19 mouse cellular contexts compared by ENCODE assay signal in genomic region chr15:36965743-36966142, GRCm38 (mm10). TPM values are rescaled to one million over a fixed set of nuclear protein-coding genes. Genes with fewer than 3 reads are reported as not detected.
DNase-seq lines count a peak whose midpoint lies in the region; ATAC-seq and TF ChIP-seq lines count a peak whose summit lies in the region.
"Had no signal": no experiment of that assay in that cellular context is flagged by ENCODE, and none has a peak within 500 bp of the region (broad histone marks: within the 10 kb centered on the region; RNA-seq: fewer than 3 reads in every experiment).

No protein-coding gene starts in this region.

- no peaks in the 10 kb centered on the region for H3K9me3 ChIP-seq in MEL (replicated peaks; ENCODE audit: insufficient read depth, low read length)
- H3K9me3 ChIP-seq in midbrain, embryonic 11.5 days (ENCODE audit: control insufficient read depth, low read length): no peaks in the 10 kb centered on the region
- H3K9me3 ChIP-seq: forebrain, embryonic 15.5 days; hindbrain, embryonic 12.5 days; liver, embryonic 15.5 days; lung, embryonic 15.5 days had no signal

- ATAC-seq in hematopoietic stem cell, adult 5-6 weeks (replicated peaks in 1 of 2; ENCODE audit: insufficient read depth in 1 of 2, low FRiP score in 2 of 2, low TSS enrichment in 1 of 2, low read depth in 1 of 2, poor library complexity in 2 of 2, severe bottlenecking in 2 of 2): peak; percentile 12 to 53; a peak in 1 of 4 replicates
- no peak for ATAC-seq in erythroid progenitor cell, adult 5-6 weeks (replicated peaks; ENCODE audit: low FRiP score, poor library complexity, severe bottlenecking)
- no peak for ATAC-seq in midbrain, embryonic 11.5 days (ENCODE audit: low FRiP score)
- no peak for ATAC-seq in frontal cortex, adult (ENCODE audit: low TSS enrichment)
- ATAC-seq: forebrain, embryonic 15.5 days; midbrain, embryonic 16.5 days; Patski had no signal

- no peaks in the 10 kb centered on the region for H3K27me3 ChIP-seq in MEL (ENCODE audit: control insufficient read depth in 1 of 2, insufficient read depth in 2 of 2, low read length in 2 of 2)
- H3K27me3 ChIP-seq in midbrain, embryonic 11.5 days (ENCODE audit: control insufficient read depth, insufficient read depth, low read length): no peaks in the 10 kb centered on the region
- H3K27me3 ChIP-seq: forebrain, embryonic 15.5 days; heart, embryonic 12.5 days; hindbrain, embryonic 12.5 days; lung, embryonic 15.5 days; Patski had no signal

- no peak for TF ChIP-seq RAD21 in MEL (IDR thresholded peaks at IDR 0.05; ENCODE audit: low read depth, low read length)

- no peaks in the 10 kb centered on the region for H3K79me2 ChIP-seq in MEL (ENCODE audit: control insufficient read depth, insufficient read depth, low read length, poor library complexity)

- H3K9ac ChIP-seq in MEL (ENCODE audit: control insufficient read depth, low read depth, low read length, poor library complexity, severe bottlenecking): no peak overlapping the region
- H3K9ac ChIP-seq in midbrain, embryonic 11.5 days (ENCODE audit: low read length): no peak overlapping the region
- H3K9ac ChIP-seq: forebrain, embryonic 15.5 days; heart, embryonic 12.5 days; hindbrain, embryonic 12.5 days; liver, embryonic 15.5 days; lung, embryonic 15.5 days had no signal

- DNase-seq in thymus, postnatal 14 days: peak; percentile 18
- no peak for DNase-seq in thymus, postnatal 36 days
- DNase-seq in MEL (ENCODE audit: low read depth, low spot score): peak; percentile 67
- DNase-seq in midbrain, embryonic 11.5 days (ENCODE audit: low spot score, missing footprints): no peak
- DNase-seq: adrenal gland, adult 8-10 months; heart, adult 11 months; kidney, postnatal 14 days; left cerebral cortex, postnatal 4 days; liver had no signal

- H3K4me2 ChIP-seq in midbrain, embryonic 11.5 days: no peak overlapping the region
- H3K4me2 ChIP-seq: forebrain, embryonic 15.5 days; heart, embryonic 12.5 days; hindbrain, embryonic 12.5 days; liver, embryonic 15.5 days; lung, embryonic 15.5 days had no signal

- H3K27ac ChIP-seq in MEL (ENCODE audit: control insufficient read depth, low read depth, low read length): no peak overlapping the region
- no peak overlapping the region for H3K27ac ChIP-seq in midbrain, embryonic 11.5 days (ENCODE audit: low read depth, low read length)
- H3K27ac ChIP-seq: liver, embryonic 15.5 days; lung, embryonic 15.5 days had no signal

- no peak overlapping the region for H3K4me3 ChIP-seq in MEL (ENCODE audit: control insufficient read depth in 1 of 2, insufficient read depth in 1 of 2, low read depth in 2 of 2, low read length in 2 of 2)
- H3K4me3 ChIP-seq in midbrain, embryonic 11.5 days (ENCODE audit: low read depth, low read length): no peak overlapping the region
- H3K4me3 ChIP-seq: forebrain, embryonic 15.5 days; heart, embryonic 12.5 days; hindbrain, embryonic 12.5 days; liver, embryonic 15.5 days; lung, embryonic 15.5 days had no signal

- H3K36me3 ChIP-seq in MEL (ENCODE audit: control insufficient read depth in 1 of 2, insufficient read depth in 2 of 2, low read length in 2 of 2): peaks cover 0 to 24% of the 10 kb centered on the region in 2 experiments; a peak in 2 of 4 replicates
- H3K36me3 ChIP-seq in midbrain, embryonic 11.5 days (ENCODE audit: control insufficient read depth, insufficient read depth, low read length): no peaks in the 10 kb centered on the region
- H3K36me3 ChIP-seq: forebrain, embryonic 15.5 days; heart, embryonic 12.5 days; hindbrain, embryonic 12.5 days; liver, embryonic 15.5 days; lung, embryonic 15.5 days had no signal

- no peak for TF ChIP-seq POLR2A in MEL (IDR thresholded peaks at IDR 0.05; ENCODE audit: control insufficient read depth in 1 of 2, insufficient read depth in 1 of 2, low read depth in 1 of 2, low read length in 2 of 2, poor library complexity in 1 of 2)

- WGBS in midbrain, embryonic 11.5 days: 88% methylated on average over 4 of the region's 4 CpGs

- TF ChIP-seq CTCF in MEL (IDR thresholded peaks at IDR 0.05 in 2 of 3, conservative IDR thresholded peaks at IDR 0.05 in 1 of 3; ENCODE audit: control insufficient read depth in 1 of 3, insufficient read depth in 1 of 3, low read depth in 2 of 3, low read length in 3 of 3, poor library complexity in 1 of 3, severe bottlenecking in 1 of 3): no peak

- H3K4me1 ChIP-seq in MEL (ENCODE audit: control insufficient read depth in 1 of 2, insufficient read depth in 2 of 2, low read length in 2 of 2): peaks cover 17 to 26% of the 10 kb centered on the region in 2 experiments
- peaks cover 13% of the 10 kb centered on the region for H3K4me1 ChIP-seq in midbrain, embryonic 11.5 days (ENCODE audit: control insufficient read depth, insufficient read depth, low read length)

- TF ChIP-seq EP300 in MEL (IDR thresholded peaks at IDR 0.05; ENCODE audit: low read depth in 1 of 2, low read length in 2 of 2): peak; percentile 69

TF ChIP-seq in MEL, 35 proteins besides CTCF, POLR2A, EP300 and RAD21:
- peak; percentile 85 for TF ChIP-seq ETS1 (IDR thresholded peaks at IDR 0.05; ENCODE audit: low read depth, low read length)
- TF ChIP-seq TCF12 (IDR thresholded peaks at IDR 0.05; ENCODE audit: low read depth, low read length): peak; percentile 73
- TF ChIP-seq RCOR1 (IDR thresholded peaks at IDR 0.05; ENCODE audit: low read depth, low read length): peak; percentile 70
- no peak for TF ChIP-seq MAFK (IDR thresholded peaks at IDR 0.05; ENCODE audit: borderline replicate concordance, low read depth, low read length)
- no peak for TF ChIP-seq MEF2A (IDR thresholded peaks at IDR 0.05; ENCODE audit: extremely low read depth, insufficient replicate concordance, low read depth, low read length, poor library complexity, severe bottlenecking)
- TF ChIP-seq ZKSCAN1 (IDR thresholded peaks at IDR 0.05; ENCODE audit: low read depth, low read length): no peak
- TF ChIP-seq MAZ (IDR thresholded peaks at IDR 0.05; ENCODE audit: low read depth, low read length): no peak
- TF ChIP-seq ZMIZ1 (IDR thresholded peaks at IDR 0.05; ENCODE audit: low read depth, low read length): no peak
- no peak for TF ChIP-seq MXI1 (IDR thresholded peaks at IDR 0.05; ENCODE audit: low read depth, low read length)
- TF ChIP-seq USF1 (IDR thresholded peaks at IDR 0.05; ENCODE audit: low read depth, low read length): no peak
- TF ChIP-seq BHLHE40 (IDR thresholded peaks at IDR 0.05; ENCODE audit: borderline replicate concordance, low read depth, low read length): peak; percentile 23; the same call in 1 of the 2 replicates
- no peak for TF ChIP-seq TBP (IDR thresholded peaks at IDR 0.05; ENCODE audit: low read depth, low read length)
- no peak for TF ChIP-seq MYB (IDR thresholded peaks at IDR 0.05; ENCODE audit: low read depth, low read length)
- TF ChIP-seq ELF1 (IDR thresholded peaks at IDR 0.05; ENCODE audit: low read depth, low read length): no peak
- peak; percentile 77 for TF ChIP-seq TAL1 (IDR thresholded peaks at IDR 0.05; ENCODE audit: low read length)
- TF ChIP-seq HCFC1 (IDR thresholded peaks at IDR 0.05; ENCODE audit: low read depth, low read length): no peak
- no peak for TF ChIP-seq ZNF384 (IDR thresholded peaks at IDR 0.05; ENCODE audit: low read depth, low read length)
- TF ChIP-seq GATA1 (IDR thresholded peaks at IDR 0.05; ENCODE audit: low read depth, low read length): peak; percentile 71
- 0 out of 2 replicates have a peak, but pooled peaks have one; percentile 33 for TF ChIP-seq MYC (IDR thresholded peaks at IDR 0.05; ENCODE audit: low read depth, low read length)
- no peak for TF ChIP-seq POLR2AphosphoS5 (IDR thresholded peaks at IDR 0.05; ENCODE audit: borderline replicate concordance, low read depth, low read length)
- no peak for TF ChIP-seq CHD1 (IDR thresholded peaks at IDR 0.05; ENCODE audit: low read depth, low read length)
- no peak for TF ChIP-seq ZC3H11A (IDR thresholded peaks at IDR 0.05; ENCODE audit: low read depth, low read length)
- TF ChIP-seq E2F4 (IDR thresholded peaks at IDR 0.05; ENCODE audit: borderline replicate concordance, low read depth, low read length): no peak
- TF ChIP-seq SMC3 (IDR thresholded peaks at IDR 0.05; ENCODE audit: low read depth, low read length): no peak
- TF ChIP-seq UBTF (IDR thresholded peaks at IDR 0.05; ENCODE audit: borderline replicate concordance, insufficient read depth, low read depth, low read length): no peak
- TF ChIP-seq NELFE (IDR thresholded peaks at IDR 0.05; ENCODE audit: low read depth, low read length): no peak
- no peak for TF ChIP-seq CHD2 (IDR thresholded peaks at IDR 0.05; ENCODE audit: low read length)
- TF ChIP-seq JUND (IDR thresholded peaks at IDR 0.05; ENCODE audit: low read depth, low read length): no peak
- no peak for TF ChIP-seq GABPA (IDR thresholded peaks at IDR 0.05; ENCODE audit: low read depth, low read length)
- TF ChIP-seq USF2 (IDR thresholded peaks at IDR 0.05; ENCODE audit: borderline replicate concordance in 1 of 2, insufficient read depth in 1 of 2, low read depth in 1 of 2, low read length in 2 of 2): no peak

RNA-seq across cellular contexts. Expression of gene Zfp706, which starts 41.8 kb away (rescaled TPM):
- 64.0 and 66.3 TPM in 2 replicates for total RNA-seq in MEL (2012; rRNA removed)
- polyA plus RNA-seq in MEL (2012; ENCODE audit: insufficient read depth in 1 of 2, insufficient read length in 2 of 2, low read depth in 1 of 2, low replicate concordance in 2 of 2, missing spikeins in 1 of 2): 100 to 1,000 TPM in 1 of 2 experiments, 10 to 100 TPM in 1; 33.1 to 261 TPM
- total RNA-seq in hematopoietic stem cell, adult 5-6 weeks (2017): 57.9 and 90.6 TPM in 2 replicates
- 44.9 and 71.7 TPM in 2 replicates for total RNA-seq in erythroid progenitor cell, adult 5-6 weeks (2015; ENCODE audit: low replicate concordance)
- total RNA-seq in erythroid progenitor cell, adult 5-6 weeks (2017; ENCODE audit: low replicate concordance): 7.3 and 18.0 TPM in 2 replicates
- 423 and 440 TPM in 2 replicates for polyA plus RNA-seq in midbrain, embryonic 11.5 days (2014; fragmentation: Nextera tagmentation; extraction: Ambion mirVana)

Comparison
In these comparisons a context has a peak if more than half of its experiments do, and no peak if none do; other contexts are left out.
1. DNase-seq: peak in thymus, postnatal 14 days (single experiment) and MEL (single experiment); none in thymus, postnatal 36 days (0 of 2) and midbrain, embryonic 11.5 days (single experiment).
2. ATAC-seq: peak in hematopoietic stem cell, adult 5-6 weeks (2 of 2); none in erythroid progenitor cell, adult 5-6 weeks (single experiment), midbrain, embryonic 11.5 days (single experiment) and frontal cortex, adult (single experiment).